Mouse (Mus musculus): ENCODE data around the gene Hist2h2aa1.
"Not testable (repeated sequence)": the region's sequence is repeated elsewhere in the genome, so short reads cannot be mapped to it uniquely, and the experiment has no call there.

Hist2h2aa1 gene

GRCm38 (mm10) chr3:96245003-96245886, at the start of gene Hist2h2aa1:
TSS of gene Hist2h2aa1 (plus strand) at chr3:96245497.
- DNase-seq: peak; percentile 88 to 90

- no peak for DNase-seq
Measured at GRCm38 (mm10) chr3:96195616-96196313, 49.5 kb upstream of the Hist2h2aa1 start.

DNA sequence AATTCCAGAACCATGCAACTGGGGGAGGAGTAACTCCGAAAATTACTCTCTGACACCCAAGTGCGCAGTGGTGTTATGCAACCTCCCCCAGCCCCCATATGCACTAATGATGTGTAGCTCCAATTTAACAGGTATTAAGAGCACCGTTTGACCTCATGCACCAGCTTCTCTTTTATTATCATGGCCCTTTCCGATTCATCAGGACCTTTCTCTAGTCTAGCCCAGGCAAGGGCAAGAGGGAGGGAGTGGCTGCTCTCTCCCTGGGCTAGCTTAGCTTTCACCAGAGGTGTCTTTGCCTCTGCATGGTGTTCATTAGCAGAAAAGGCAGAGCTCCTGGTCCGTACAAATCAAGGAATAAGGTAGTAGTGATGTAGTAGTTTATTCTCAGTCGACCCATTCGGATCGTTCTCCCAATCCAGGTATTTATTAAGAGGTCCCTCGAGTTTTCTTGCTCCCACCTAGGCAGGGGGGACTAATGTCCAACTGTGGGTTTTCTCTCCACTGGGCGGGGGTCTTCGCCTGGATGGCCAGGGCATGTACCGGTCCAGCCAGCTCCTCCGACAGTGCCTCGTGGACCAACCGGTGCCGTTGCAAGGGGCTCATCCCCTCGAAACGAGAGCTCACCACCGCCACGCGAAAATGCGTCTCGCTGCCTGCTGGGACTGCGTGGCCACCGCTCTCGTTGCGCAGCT, 48.7 kb upstream of the Hist2h2aa1 start:
- DNase-seq: no peak

DNA sequence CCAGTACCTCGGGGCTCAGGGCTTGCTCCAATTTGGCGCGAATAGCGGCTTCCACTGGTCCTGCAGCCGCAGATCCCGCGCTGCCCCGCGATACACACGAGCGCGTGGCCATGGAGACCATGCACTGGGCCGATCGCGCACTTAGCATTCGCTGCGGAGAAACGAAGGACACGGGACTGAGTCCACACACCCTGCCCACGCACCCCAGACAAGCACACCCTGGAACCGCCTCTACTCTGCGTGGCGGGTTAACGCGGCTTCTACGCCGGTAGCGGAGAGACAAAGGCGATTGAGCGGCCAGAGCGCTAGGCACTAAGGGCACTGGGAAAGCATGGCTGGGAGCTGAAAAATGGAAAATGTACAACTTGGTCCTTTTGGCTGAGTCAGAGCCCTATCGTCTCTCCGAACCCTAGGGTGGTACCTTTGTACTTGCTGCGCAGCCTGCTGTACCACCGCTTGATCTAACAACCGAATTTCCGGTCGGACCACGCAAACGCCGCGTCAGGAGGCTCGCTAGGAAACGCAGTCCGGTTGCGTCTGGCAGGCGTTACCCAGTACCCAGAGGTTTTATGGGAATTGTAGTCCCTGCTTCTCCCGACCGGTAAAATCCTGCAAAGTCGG, 48.1 kb upstream of the Hist2h2aa1 start:
- DNase-seq: peak; percentile 89 to 90

- DNase-seq: no peak
Measured at GRCm38 (mm10) chr3:96198181-96198580, 47.1 kb upstream of the Hist2h2aa1 start.

GRCm38 (mm10) chr3:96198601-96199251, 46.6 kb upstream of the Hist2h2aa1 start:
- not testable (repeated sequence) for DNase-seq

GRCm38 (mm10) chr3:96199731-96200130, 45.6 kb upstream of the Hist2h2aa1 start:
- DNase-seq: no peak

- no peak for DNase-seq
Measured at GRCm38 (mm10) chr3:96207819-96208218, 37.5 kb upstream of the Hist2h2aa1 start.

DNA sequence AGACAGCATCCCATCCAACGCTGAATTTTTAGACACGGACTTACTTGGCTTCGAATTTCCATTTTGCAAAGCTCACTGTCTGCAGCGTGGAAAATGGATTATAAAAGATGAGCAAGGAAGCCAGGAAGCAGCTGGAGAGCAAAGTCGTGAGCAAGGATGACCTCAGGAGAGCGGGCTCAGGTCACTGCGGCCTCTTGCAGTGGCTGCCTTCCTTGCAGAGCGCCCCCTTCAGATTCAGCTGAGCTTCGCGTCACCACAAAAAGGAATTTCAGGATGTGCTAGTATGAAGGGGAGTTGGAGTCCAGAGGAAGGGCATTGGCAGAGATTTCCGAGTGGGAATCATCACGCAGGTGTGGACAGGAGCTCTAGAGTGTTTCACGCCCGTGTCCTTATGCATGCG, 36.1 kb upstream of the Hist2h2aa1 start:
- DNase-seq: no peak

DNA sequence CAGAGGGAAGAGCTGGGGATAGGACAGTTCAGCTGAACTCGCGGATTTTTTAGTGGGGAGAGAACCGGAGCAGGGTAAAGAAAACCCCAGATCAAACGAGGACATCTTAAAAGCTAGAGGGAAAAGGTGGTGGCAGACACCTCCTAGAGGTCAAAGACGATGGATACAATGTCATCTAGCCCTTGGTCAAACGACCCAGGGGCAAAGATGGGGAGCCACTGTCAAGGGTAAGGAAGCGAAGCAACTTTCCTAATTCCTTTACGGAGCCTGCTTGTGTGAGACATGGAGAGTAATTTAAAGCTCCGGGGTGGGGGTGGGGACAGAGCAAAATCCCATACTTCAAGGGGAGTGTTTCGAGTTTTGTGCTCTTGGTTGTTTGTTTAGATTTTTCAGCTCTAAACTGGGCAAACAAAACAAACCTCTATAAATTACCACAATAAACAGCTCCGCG, 26.1 kb upstream of the Hist2h2aa1 start:
- peak; percentile 21 to 52 for DNase-seq

GRCm38 (mm10) chr3:96219661-96220130, 25.6 kb upstream of the Hist2h2aa1 start, which contains the start of the genes Bola1 and Hist2h2ab:
TSS of gene Bola1 (minus strand) at chr3:96219709.
TSS of gene Hist2h2ab (plus strand) at chr3:96219865.
- peak; percentile 68 to 74 for DNase-seq

GRCm38 (mm10) chr3:96220131-96220764, 25.0 kb upstream of the Hist2h2aa1 start:
- DNase-seq: not testable (repeated sequence)

DNA sequence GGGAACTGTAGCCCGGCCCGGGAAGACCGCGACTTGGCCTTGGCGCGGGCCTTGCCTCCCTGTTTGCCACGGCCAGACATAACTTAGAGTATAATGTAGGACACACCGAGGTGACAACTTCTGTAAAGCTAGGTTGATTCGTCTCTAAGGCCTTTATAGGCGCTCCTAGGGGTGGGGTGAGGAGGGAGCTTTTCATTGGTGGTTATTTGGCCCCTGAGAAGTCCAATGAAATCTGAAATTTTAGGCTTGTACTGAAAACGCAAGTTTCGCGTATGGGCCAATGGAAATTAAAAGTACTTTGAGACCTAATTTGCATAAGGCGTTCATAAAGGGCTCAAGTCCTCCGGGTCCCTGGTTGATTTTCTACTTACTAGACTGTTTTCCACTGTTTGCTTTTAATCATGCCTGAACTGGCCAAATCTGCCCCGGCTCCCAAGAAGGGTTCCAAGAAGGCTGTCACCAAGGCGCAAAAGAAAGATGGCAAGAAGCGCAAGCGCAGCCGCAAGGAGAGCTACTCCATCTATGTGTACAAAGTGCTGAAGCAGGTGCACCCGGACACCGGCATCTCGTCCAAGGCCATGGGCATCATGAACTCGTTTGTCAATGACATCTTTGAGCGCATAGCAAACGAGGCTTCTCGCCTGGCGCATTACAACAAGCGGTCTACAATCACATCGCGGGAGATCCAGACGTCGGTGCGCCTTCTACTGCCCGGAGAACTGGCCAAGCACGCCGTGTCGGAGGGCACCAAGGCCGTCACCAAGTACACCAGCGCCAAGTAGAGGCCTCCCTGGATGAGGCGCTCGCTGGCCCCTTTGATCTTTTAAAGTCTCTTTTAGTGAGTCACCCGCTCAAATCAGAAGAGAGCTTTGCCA, 24.3 kb upstream of the Hist2h2aa1 start, which contains the start of the genes Hist2h2ac and Hist2h2be:
TSS of gene Hist2h2ac (minus strand) at position 116 of the 875 bp plus-strand sequence.
TSS of gene Hist2h2be (plus strand) at position 355 of the 875 bp plus-strand sequence.
- DNase-seq: peak; percentile 75 to 89

- peak in 1 of 2 experiments; percentile 38 for DNase-seq
Measured at GRCm38 (mm10) chr3:96221640-96222038, 23.7 kb upstream of the Hist2h2aa1 start.

DNA sequence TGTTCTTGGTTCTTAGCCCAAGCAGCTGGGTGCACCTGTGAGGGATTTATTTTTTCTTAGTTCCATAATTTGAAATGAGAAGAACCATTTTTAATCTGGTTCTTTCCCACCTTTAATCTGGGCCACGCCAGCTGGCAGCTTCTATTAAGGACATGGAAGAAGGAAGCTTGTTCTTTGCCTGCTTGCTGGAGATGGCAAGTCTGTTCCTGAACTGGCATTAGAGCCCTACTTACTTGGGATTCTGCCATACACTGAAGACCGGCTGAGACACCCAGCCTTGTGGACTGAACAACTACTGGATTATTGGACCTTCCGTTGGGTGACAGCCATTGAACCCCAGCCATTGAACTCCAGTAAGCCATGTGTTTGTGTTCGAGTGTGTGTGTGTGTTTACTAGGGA, 22.5 kb upstream of the Hist2h2aa1 start:
- no peak for DNase-seq

DNA sequence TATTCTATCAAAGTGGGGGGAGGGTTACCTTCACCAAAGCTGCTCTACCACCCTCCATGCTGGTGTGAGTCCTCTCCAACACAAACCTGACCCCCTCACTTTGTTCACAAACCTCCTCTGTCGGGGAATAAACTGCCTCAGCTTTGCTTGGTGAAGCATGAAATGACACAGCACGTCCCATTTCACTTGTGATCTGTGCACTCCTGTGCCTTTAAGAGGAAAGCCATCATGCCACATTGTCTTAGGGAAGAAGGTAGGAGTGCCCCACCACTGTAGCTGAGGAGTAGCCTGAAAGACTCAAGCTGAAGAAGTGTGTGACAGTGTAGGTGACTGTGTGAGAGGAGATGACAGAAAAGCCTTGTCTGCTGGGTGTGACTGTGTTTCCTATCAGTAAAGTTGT, 19.9 kb upstream of the Hist2h2aa1 start:
- no peak for DNase-seq

GRCm38 (mm10) chr3:96226695-96227648, 18.3 kb upstream of the Hist2h2aa1 start:
- no peak for DNase-seq

- DNase-seq: no peak
Measured at GRCm38 (mm10) chr3:96228828-96229227, 16.5 kb upstream of the Hist2h2aa1 start.

- DNase-seq: no peak
Measured at GRCm38 (mm10) chr3:96230404-96230803, 14.9 kb upstream of the Hist2h2aa1 start.
